Mouse (Mus musculus) thymus, postnatal 0 days (tissue): ENCODE results near the gene Olig1. TPM values are rescaled to one million over a fixed set of nuclear protein-coding genes. Genes with fewer than 3 reads are reported as not detected.

ENCODE experiments used
- DNase-seq: peaks from one replicate; pipeline ENCODE4 v3.0.0-alpha.2; 2015; ENCODE audit warnings: low spot score
- polyA plus RNA-seq: library from polyadenylated mRNA; unstranded; fragments of >200 nt; fragmentation: Nextera tagmentation; extraction: Ambion mirVana; gene quantifications from 2 replicates; pipeline ENCODE4 v1.2.1, GENCODE M21; 2015

Olig1 gene
- polyA plus RNA-seq, 1 experiment from 2014 or later = 0.16 TPM

GRCm38 (mm10) chr16:91305512-91306111, 36.0 kb downstream of the Olig1 start:
- DNase-seq = no peak

- DNase-seq = no peak
Measured at GRCm38 (mm10) chr16:91309872-91310271, 40.3 kb downstream of the Olig1 start.

GRCm38 (mm10) chr16:91312921-91313320, 43.3 kb downstream of the Olig1 start:
- DNase-seq = no peak

GRCm38 (mm10) chr16:91314114-91314775, 44.7 kb downstream of the Olig1 start:
- DNase-seq = peak; percentile 52

GRCm38 (mm10) chr16:91320191-91320590, 50.6 kb downstream of the Olig1 start:
- DNase-seq = no peak

GRCm38 (mm10) chr16:91320608-91321007, 51.0 kb downstream of the Olig1 start:
- DNase-seq = no peak

Other genes starting within 250 kb of the Olig1 start
- gene Paxbp1, start 225.2 kb upstream of the Olig1 start, polyA plus RNA-seq = 38.9 and 42.5 TPM in 2 replicates
- gene 4932438H23Rik, start 174.7 kb upstream of the Olig1 start, polyA plus RNA-seq = 0.14 and 0.31 TPM in 2 replicates
- 0.05 TPM in 1 of 2 replicates, not detected in the other for gene Olig2, start 44.3 kb upstream of the Olig1 start, polyA plus RNA-seq
- gene Ifnar2, start 103.0 kb downstream of the Olig1 start, polyA plus RNA-seq = 70.7 and 73.4 TPM in 2 replicates
- gene Gm21970, start 121.9 kb downstream of the Olig1 start, polyA plus RNA-seq = not detected in 2 replicates
- 42.7 and 44.1 TPM in 2 replicates for gene Il10rb, start 136.4 kb downstream of the Olig1 start, polyA plus RNA-seq
- 30.2 and 40.9 TPM in 2 replicates for gene Ifnar1, start 215.5 kb downstream of the Olig1 start, polyA plus RNA-seq